Mouse (Mus musculus) embryonic facial prominence, embryonic 11.5 days (tissue): Measurements from ENCODE around the gene Ehmt2. TPM values are rescaled to one million over a fixed set of nuclear protein-coding genes. Genes with fewer than 3 reads are reported as not detected.
"Not testable (repeated sequence)": the region's sequence is repeated elsewhere in the genome, so short reads cannot be mapped to it uniquely, and the experiment has no call there.

Experiments used
- ATAC-seq: fragments of 200-750 bp; cut with Nextera tagmentation; replicated peaks from 2 replicates; pipeline ENCODE4 v1.8.0; 2017; ENCODE audit warnings: low read depth; ENCODE audit not compliant: insufficient number of reproducible peaks, low FRiP score, low TSS enrichment
- DNase-seq: peaks from one replicate; pipeline ENCODE4 v3.0.0-alpha.2; 2015; ENCODE audit warnings: low spot score
- H3K27ac ChIP-seq: fragments of 300-500 bp; sonication (generic); replicated peaks from 2 replicates; pipeline ENCODE4 v1.5.1; 2014; ENCODE audit warnings: mild to moderate bottlenecking, low read depth, low read length, control low read depth
- H3K27me3 ChIP-seq: fragments of 300-500 bp; sonication (generic); 2 replicates; pipeline ENCODE4 v1.6.1; 2014; ENCODE audit warnings: mild to moderate bottlenecking, low read length, moderate library complexity, mixed read lengths; ENCODE audit not compliant: control insufficient read depth, insufficient read depth
- H3K36me3 ChIP-seq: fragments of 300-500 bp; sonication (generic); replicated peaks from 2 replicates; pipeline ENCODE4 v1.6.1; 2014; ENCODE audit warnings: low read depth, mild to moderate bottlenecking, low read length, moderate library complexity, mixed read lengths; ENCODE audit not compliant: control insufficient read depth, insufficient read depth
- H3K4me1 ChIP-seq: fragments of 300-500 bp; sonication (generic); 2 replicates; pipeline ENCODE4 v1.6.1; 2014; ENCODE audit warnings: low read length, mixed read lengths; ENCODE audit not compliant: control insufficient read depth, insufficient read depth
- H3K4me2 ChIP-seq: fragments of 300-500 bp; sonication (generic); 2 replicates; pipeline ENCODE4 v1.6.1; 2014; ENCODE audit warnings: low read depth, mild to moderate bottlenecking, control low read depth, low read length, moderate library complexity
- H3K4me3 ChIP-seq: fragments of 300-500 bp; sonication (generic); 2 replicates; pipeline ENCODE4 v1.5.1; 2014; ENCODE audit warnings: low read depth, low read length, control low read depth
- H3K9ac ChIP-seq: fragments of 300-500 bp; sonication (generic); replicated peaks from 2 replicates; pipeline ENCODE4 v1.6.1; 2014; ENCODE audit warnings: mild to moderate bottlenecking, control low read depth, low read length
- H3K9me3 ChIP-seq: fragments of 300-500 bp; sonication (generic); replicated peaks from 2 replicates; pipeline ENCODE4 v1.6.1; 2016; ENCODE audit warnings: mild to moderate bottlenecking, low read length, inconsistent platforms, mixed read lengths; ENCODE audit not compliant: control insufficient read depth
- WGBS: fragments of 180-500 bp; shearing (Covaris S2); extraction: QIAGEN DNeasy Blood & Tissue Kit; methylation state at CpG from one replicate; pipeline ENCODE4 v1.1.7; 2014; 5-methylcytosine and 5-hydroxymethylcytosine counted together
- polyA plus RNA-seq: library from polyadenylated mRNA; unstranded; fragments of >200 nt; fragmentation: Nextera tagmentation; extraction: Ambion mirVana; gene quantifications from 2 replicates; pipeline ENCODE4 v1.2.1, GENCODE M21; 2014

Gene Ehmt2
- polyA plus RNA-seq, 1 experiment from 2014 or later, result 59.3 TPM

DNA sequence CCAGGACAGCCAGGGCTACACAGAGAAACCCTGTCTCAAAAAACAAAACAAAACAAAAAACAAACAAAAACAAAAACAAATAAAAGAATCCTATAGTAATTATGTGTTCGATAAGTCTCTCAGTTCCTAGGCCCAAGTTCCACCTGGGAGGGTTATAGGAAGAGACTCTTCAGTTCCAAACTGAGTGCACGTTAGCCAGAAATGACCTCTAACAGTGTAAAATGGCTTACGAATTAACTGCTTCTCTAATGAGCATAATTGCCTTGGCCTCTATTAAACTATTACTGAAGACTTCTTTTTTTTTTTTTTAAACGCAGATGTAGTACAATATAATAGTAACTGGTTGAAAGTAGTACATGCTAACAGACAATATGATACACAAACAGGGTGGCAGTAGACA lies 55.6 kb downstream of the Ehmt2 start:
- WGBS, result 84% methylated on average over 4 of the region's 4 CpGs
- H3K4me1 ChIP-seq, result peaks cover 4% of the 10 kb centered on the region; the same call in 1 of the 2 replicates
- DNase-seq (no peak), ATAC-seq (no peak)
- H3K9me3 ChIP-seq, result no peaks in the 10 kb centered on the region
- no peak overlapping the region for H3K27ac ChIP-seq
- no peaks in the 10 kb centered on the region for H3K27me3 ChIP-seq
- peaks cover 12% of the 10 kb centered on the region for H3K36me3 ChIP-seq
- no peak overlapping the region for H3K9ac ChIP-seq
- H3K4me3 ChIP-seq, result no peak overlapping the region
- H3K4me2 ChIP-seq, result no peak overlapping the region

- Histone ChIP-seq H3K36me3 (peaks cover 9% of the 10 kb centered on the region), H3K4me2 (no peak overlapping the region), H3K27me3 (no peaks in the 10 kb centered on the region), H3K4me3 (no peak overlapping the region), H3K4me1 (peaks cover 4% of the 10 kb centered on the region; the same call in 1 of the 2 replicates), H3K9me3 (no peaks in the 10 kb centered on the region), H3K27ac (no peak overlapping the region), H3K9ac (no peak overlapping the region)
- DNase-seq (no peak), ATAC-seq (no peak)
- WGBS, result 54% methylated on average over 4 of the region's 4 CpGs
Measured at GRCm38 (mm10) chr17:34954831-34955230, 56.6 kb downstream of the Ehmt2 start.

DNA sequence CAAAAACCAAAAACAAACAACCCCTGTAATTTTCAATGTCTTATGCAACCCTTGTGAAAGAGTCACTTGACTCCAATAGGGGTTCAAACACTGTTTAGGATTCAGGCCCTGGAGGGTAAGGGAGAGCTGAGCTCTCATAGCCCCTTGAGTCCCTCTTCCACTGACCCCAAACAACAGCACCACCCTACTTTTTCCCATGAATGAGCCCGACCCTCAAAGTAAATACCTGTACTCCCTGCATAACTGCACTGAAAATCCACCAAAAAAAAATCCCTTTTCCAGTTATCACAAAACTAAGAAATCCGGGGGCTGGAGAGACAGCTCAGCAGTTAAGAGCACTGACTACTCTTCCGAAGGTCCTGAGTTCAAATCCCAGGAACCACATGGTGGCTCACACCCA lies 57.6 kb downstream of the Ehmt2 start:
- no peaks in the 10 kb centered on the region for H3K9me3 ChIP-seq
- H3K4me1 ChIP-seq, result no peaks in the 10 kb centered on the region
- no peak overlapping the region for H3K4me3 ChIP-seq
- DNase-seq (no peak), ATAC-seq (no peak)
- no peaks in the 10 kb centered on the region for H3K27me3 ChIP-seq
- H3K9ac ChIP-seq, result no peak overlapping the region
- no peak overlapping the region for H3K27ac ChIP-seq
- H3K4me2 ChIP-seq, result no peak overlapping the region
- WGBS, result 77% methylated on average over 3 of the region's 3 CpGs
- H3K36me3 ChIP-seq, result no peaks in the 10 kb centered on the region; the same call in 1 of the 2 replicates

DNA sequence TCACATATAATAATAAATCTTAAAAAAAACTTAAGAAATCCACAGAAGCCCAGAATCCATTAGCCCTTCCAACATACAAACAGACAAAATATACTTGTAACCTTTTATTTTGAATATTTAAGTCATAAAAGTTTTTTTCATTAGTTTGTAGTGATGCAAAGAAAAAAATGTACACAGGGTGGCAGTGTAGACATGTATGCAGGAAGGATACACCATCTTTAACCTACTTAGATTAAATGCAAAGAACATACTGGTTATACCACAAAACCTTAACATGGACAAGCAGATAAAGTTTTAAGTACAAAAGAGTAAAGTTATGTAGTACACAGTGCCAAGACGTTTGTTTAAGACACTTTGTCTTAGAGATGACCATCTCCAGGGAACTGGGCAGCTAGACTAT lies 58.1 kb downstream of the Ehmt2 start:
- H3K27ac ChIP-seq, result no peak overlapping the region

GRCm38 (mm10) chr17:34957291-34957690 lies 59.0 kb downstream of the Ehmt2 start:
- not testable (repeated sequence) for ATAC-seq, H3K4me2 ChIP-seq, H3K9me3 ChIP-seq, H3K27ac ChIP-seq, H3K27me3 ChIP-seq, DNase-seq, H3K9ac ChIP-seq, H3K36me3 ChIP-seq, H3K4me3 ChIP-seq, H3K4me1 ChIP-seq
- 21% methylated on average over 11 of the region's 40 CpGs for WGBS

More for the DNA sequence above, 58.1 kb downstream of the Ehmt2 start:
- WGBS, result 32% methylated on average over 1 of the region's 1 CpGs
- DNase-seq, result no peak
- H3K9ac ChIP-seq, result no peak overlapping the region
- no peaks in the 10 kb centered on the region for H3K36me3 ChIP-seq
- H3K9me3 ChIP-seq, result no peaks in the 10 kb centered on the region
- no peak overlapping the region for H3K4me2 ChIP-seq
- no peak overlapping the region for H3K4me3 ChIP-seq
- no peaks in the 10 kb centered on the region for H3K27me3 ChIP-seq
- H3K4me1 ChIP-seq, result no peaks in the 10 kb centered on the region
- no peak for ATAC-seq

DNA sequence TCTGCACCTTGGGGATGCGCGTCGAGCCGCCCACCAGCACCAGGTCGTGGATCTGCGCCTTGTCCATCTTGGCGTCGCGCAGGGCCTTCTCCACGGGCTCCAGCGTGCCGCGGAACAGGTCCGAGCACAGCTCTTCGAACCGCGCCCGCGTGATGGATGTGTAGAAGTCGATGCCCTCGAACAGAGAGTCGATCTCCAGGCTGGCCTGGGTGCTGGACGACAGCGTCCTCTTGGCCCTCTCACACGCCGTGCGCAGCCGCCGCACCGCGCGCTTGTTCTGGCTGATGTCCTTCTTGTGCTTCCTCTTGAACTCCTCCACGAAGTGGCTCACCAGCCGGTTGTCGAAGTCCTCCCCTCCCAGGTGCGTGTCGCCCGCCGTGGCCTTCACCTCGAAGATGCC lies 59.7 kb downstream of the Ehmt2 start:
- H3K4me2 ChIP-seq, H3K27me3 ChIP-seq, H3K4me1 ChIP-seq, H3K9me3 ChIP-seq, DNase-seq, ATAC-seq, H3K36me3 ChIP-seq, H3K4me3 ChIP-seq, H3K27ac ChIP-seq, H3K9ac ChIP-seq: not testable (repeated sequence)
- WGBS, result 28% methylated on average over 24 of the region's 40 CpGs

DNA sequence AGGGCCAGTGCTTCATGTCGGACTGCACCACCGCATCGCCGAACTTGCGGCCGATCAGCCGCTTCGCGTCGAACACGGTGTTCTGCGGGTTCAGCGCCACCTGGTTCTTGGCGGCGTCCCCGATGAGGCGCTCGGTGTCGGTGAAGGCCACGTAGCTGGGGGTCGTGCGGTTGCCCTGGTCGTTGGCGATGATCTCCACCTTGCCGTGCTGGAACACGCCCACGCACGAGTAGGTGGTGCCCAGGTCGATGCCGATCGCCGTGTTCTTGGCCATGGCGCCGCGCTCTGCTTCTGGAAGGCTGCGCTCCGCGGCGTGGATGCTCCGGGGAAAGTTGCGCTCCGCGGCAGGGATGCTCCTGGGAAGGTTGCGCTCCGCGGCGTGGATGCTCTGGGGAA lies 60.5 kb downstream of the Ehmt2 start:
- 0 out of 2 replicates have a peak overlapping the region, but pooled peaks have one; percentile 17 for H3K4me3 ChIP-seq
- peak overlapping the region; percentile 53 for H3K4me2 ChIP-seq
- H3K9me3 ChIP-seq, H3K27me3 ChIP-seq, H3K27ac ChIP-seq, DNase-seq, H3K36me3 ChIP-seq, H3K9ac ChIP-seq, H3K4me1 ChIP-seq: not testable (repeated sequence)
- peak; percentile 35; the same call in 1 of the 2 replicates for ATAC-seq
- 2% methylated on average over 17 of the region's 47 CpGs for WGBS

GRCm38 (mm10) chr17:34959130-34959778 lies 61.0 kb downstream of the Ehmt2 start, which contains the start of gene Hspa1b:
Gene Hspa1b, minus strand, starts transcription at chr17:34959238.
- peak within 1 kb of the TSS; percentile 53 for H3K4me2 ChIP-seq
- DNase-seq, result peak; percentile 91

More at GRCm38 (mm10) chr17:34959130-34959778, 61.0 kb downstream of the Ehmt2 start, which contains the start of gene Hspa1b:
- H3K4me3 ChIP-seq, result peak within 1 kb of the TSS; percentile 37
- peak within 1 kb of the TSS; percentile 39 for H3K9ac ChIP-seq
- H3K36me3 ChIP-seq, H3K9me3 ChIP-seq, H3K27me3 ChIP-seq, H3K4me1 ChIP-seq: not testable (repeated sequence)
- peak within 1 kb of the TSS; percentile 36; the same call in 1 of the 2 replicates for H3K27ac ChIP-seq
- under 1% methylated on average over 28 of the region's 32 CpGs for WGBS
- ATAC-seq, result peak; percentile 90
